Mouse (Mus musculus) intestine, embryonic 16.5 days (tissue): ENCODE measurements around the gene E2f6. TPM values are rescaled to one million over a fixed set of nuclear protein-coding genes. Genes with fewer than 3 reads are reported as not detected.

Source experiments
- ATAC-seq: fragments of 200-750 bp; cut with Nextera tagmentation; 2 replicates; pipeline ENCODE4 v1.8.0; 2017; ENCODE audit warnings: moderate TSS enrichment, moderate library complexity
- H3K27ac ChIP-seq: fragments of 300-500 bp; sonication (generic); 2 replicates; pipeline ENCODE4 v1.5.1; 2014; ENCODE audit warnings: mild to moderate bottlenecking, low read length
- H3K27me3 ChIP-seq: fragments of 300-500 bp; sonication (generic); replicated peaks from 2 replicates; pipeline ENCODE4 v1.6.1; 2014; ENCODE audit warnings: low read length, control low read depth, mixed read lengths; ENCODE audit not compliant: control insufficient read depth, insufficient read depth
- H3K36me3 ChIP-seq: fragments of 300-500 bp; sonication (generic); 2 replicates; pipeline ENCODE4 v1.6.1; 2014; ENCODE audit warnings: low read length, control low read depth; ENCODE audit not compliant: control insufficient read depth, insufficient read depth
- H3K4me1 ChIP-seq: fragments of 300-500 bp; sonication (generic); 2 replicates; pipeline ENCODE4 v1.6.1; 2014; ENCODE audit warnings: low read length, control low read depth, mixed read lengths; ENCODE audit not compliant: control insufficient read depth, insufficient read depth
- H3K4me2 ChIP-seq: fragments of 300-500 bp; sonication (generic); 2 replicates; pipeline ENCODE4 v1.6.1; 2014; ENCODE audit warnings: low read depth, low read length, control low read depth
- H3K4me3 ChIP-seq: fragments of 300-500 bp; sonication (generic); 2 replicates; pipeline ENCODE4 v1.5.1; 2014; ENCODE audit warnings: mild to moderate bottlenecking, low read length
- H3K9ac ChIP-seq: fragments of 300-500 bp; sonication (generic); 2 replicates; pipeline ENCODE4 v1.6.1; 2014; ENCODE audit warnings: low read depth, low read length
- H3K9me3 ChIP-seq: fragments of 300-500 bp; sonication (generic); 2 replicates; pipeline ENCODE4 v1.6.1; 2016; ENCODE audit warnings: low read length, control low read depth; ENCODE audit not compliant: control insufficient read depth
- WGBS: fragments of 180-500 bp; shearing (Covaris S2); extraction: QIAGEN DNeasy Blood & Tissue Kit; methylation state at CpG from one replicate; pipeline ENCODE4 v1.1.7; 2014; 5-methylcytosine and 5-hydroxymethylcytosine counted together
- polyA plus RNA-seq: library from polyadenylated mRNA; unstranded; fragments of >200 nt; fragmentation: Nextera tagmentation; extraction: Ambion mirVana; gene quantifications from 2 replicates; pipeline ENCODE4 v1.2.1, GENCODE M21; 2015

Gene E2f6
- polyA plus RNA-seq, 1 experiment from 2014 or later = 29.5 TPM

DNA sequence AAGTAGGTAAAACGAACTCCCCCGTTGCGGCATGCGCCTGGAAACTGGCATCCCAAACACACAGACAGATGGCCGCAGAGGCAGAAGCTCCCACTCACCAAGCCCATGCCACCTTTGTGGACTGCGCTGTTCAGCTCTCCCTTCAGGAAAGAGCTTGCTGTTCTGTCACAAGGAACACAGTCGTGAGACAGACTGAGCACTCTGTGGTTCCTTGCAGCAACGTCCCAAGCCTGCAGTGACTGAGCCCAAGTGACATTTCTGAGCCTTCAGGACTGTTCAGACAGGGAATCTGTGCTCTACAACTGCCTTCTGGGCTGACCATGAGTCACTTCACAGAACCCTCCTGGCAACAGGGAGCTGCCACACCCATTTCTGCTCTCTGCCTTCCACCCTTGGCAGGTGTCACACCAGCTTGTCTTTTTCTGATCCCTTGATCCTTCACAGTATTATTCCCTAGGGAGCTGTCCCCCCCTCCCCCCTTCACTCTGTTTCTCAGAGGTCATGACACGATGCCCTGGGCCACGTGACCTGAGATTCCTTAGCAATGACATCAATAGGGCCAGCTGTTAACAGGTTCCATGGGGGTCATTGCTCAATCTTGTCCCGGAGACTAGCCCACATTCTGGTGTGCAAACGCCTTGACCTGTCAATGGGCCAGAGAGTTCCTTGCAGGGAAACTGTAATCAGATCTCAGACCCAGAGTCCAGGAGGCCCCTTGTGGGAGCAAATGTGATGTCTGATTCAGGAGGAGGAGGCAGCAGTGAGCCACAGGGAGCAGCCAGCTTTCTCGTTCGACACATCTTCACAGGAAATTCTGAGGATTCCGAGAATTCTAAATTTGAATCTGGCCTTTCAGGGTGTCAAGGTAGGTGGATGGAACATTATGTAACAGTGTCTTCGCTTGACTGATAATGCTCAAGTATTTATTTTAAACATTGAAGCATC is 39.9 kb downstream of the E2f6 start:
- Histone ChIP-seq H3K9ac (no peak overlapping the region), H3K36me3 (no peaks in the 10 kb centered on the region), H3K4me2 (no peak overlapping the region), H3K27ac (no peak overlapping the region), H3K27me3 (no peaks in the 10 kb centered on the region), H3K4me3 (no peak overlapping the region), H3K9me3 (no peaks in the 10 kb centered on the region), H3K4me1 (peaks cover 7% of the 10 kb centered on the region)
- 45% methylated on average over 16 of the region's 16 CpGs for WGBS
- ATAC-seq = peak; percentile 90

DNA sequence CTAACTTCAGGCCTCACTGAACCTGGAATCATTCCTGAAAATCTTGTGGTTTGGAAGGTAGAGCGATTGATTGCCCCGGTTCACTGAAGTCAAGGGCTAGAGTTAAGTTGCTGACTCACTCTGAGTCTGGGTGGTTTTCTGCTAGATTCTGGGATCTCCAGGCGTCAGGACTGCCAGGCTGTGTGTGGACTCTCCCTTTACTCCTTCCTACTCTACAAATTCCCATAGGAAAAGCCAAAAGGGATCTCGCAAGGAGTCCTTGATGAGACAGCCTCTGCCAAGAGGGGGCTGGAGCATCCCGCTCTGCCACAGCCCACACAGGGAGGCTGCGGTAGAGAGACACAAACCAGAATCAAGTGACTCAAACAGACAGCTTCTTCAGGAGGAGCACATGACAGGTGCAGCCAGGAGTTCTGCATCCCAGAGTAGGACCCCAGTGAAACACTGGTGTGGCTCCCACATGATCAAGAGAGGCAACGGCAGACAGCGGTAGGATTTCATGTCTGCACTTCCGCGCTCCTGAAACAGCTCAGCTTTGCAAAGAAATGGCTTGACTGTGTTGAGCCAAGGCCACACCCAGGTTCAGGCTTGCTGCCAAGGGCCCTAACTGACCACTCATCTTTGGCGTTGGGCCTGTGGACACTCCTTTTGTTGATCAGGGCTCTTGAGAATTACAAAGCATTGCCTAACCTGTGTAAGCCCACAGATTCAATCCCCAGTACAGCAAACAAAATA is 42.8 kb downstream of the E2f6 start:
- no peak for ATAC-seq
- Histone ChIP-seq H3K27ac (no peak overlapping the region), H3K4me3 (no peak overlapping the region), H3K4me2 (no peak overlapping the region), H3K4me1 (peaks cover 7% of the 10 kb centered on the region), H3K9me3 (no peaks in the 10 kb centered on the region), H3K9ac (no peak overlapping the region), H3K27me3 (no peaks in the 10 kb centered on the region), H3K36me3 (no peaks in the 10 kb centered on the region)
- 73% methylated on average over 11 of the region's 11 CpGs for WGBS

DNA sequence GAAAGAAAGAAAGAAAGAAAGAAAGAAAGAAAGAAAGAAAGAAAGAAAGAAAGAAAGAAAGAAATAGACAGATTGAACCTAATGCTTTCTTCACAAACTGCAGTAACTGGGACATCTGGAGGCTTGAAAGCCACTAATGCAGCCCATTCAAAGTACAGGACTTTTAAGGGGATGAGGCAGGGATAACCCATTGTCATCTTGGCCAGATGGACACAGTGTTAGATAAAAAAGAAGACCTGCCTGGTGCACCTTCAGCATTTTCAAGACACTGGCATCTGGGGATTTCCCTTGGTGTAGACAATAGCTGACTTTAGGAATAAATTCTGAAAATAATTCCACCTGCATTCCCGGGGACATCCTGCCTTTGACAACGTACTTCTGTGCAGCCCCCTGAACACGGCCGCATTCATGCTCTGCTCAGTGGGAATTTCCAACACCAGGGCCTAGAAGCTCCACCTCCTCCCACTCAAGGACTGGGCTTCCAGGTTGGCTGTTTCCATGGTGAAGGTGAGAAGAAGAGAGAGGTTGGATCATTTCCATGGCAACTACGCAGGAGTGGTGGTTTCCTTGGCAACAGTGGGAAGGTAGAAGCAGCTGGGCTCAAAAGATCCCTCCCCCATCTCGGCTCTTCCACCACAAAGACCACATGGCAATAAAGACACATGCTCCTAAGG is 45.0 kb downstream of the E2f6 start:
- Histone ChIP-seq H3K4me2 (no peak overlapping the region), H3K27ac (no peak overlapping the region), H3K27me3 (no peaks in the 10 kb centered on the region), H3K36me3 (no peaks in the 10 kb centered on the region), H3K4me3 (no peak overlapping the region), H3K9ac (no peak overlapping the region), H3K4me1 (peaks cover 7% of the 10 kb centered on the region), H3K9me3 (no peaks in the 10 kb centered on the region)
- WGBS = 41% methylated on average over 6 of the region's 6 CpGs
- no peak for ATAC-seq

DNA sequence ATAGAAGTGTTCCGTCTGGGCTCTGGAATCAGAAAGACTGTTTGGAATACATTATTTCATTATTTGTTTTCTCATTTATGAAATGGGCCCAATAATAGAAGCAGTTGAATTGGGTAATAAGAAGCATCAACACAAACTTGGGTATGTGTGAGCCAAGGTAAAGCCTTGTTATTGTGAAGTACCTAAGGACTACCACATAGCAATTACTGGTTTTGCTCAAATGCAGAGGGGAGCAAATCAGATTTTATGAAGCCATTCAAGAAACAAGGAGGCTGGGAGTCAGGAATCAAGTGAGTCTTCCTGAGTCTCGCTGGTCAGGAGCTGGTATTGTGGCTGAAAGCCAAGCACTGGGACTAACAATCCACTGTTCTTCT is 45.5 kb downstream of the E2f6 start:
- Histone ChIP-seq H3K9me3 (no peaks in the 10 kb centered on the region), H3K4me3 (no peak overlapping the region), H3K27ac (no peak overlapping the region), H3K9ac (no peak overlapping the region), H3K4me2 (no peak overlapping the region), H3K36me3 (no peaks in the 10 kb centered on the region), H3K4me1 (peaks cover 7% of the 10 kb centered on the region; the same call in 1 of the 2 replicates), H3K27me3 (no peaks in the 10 kb centered on the region)
- ATAC-seq = no peak
- WGBS = 66% methylated on average over 2 of the region's 2 CpGs

DNA sequence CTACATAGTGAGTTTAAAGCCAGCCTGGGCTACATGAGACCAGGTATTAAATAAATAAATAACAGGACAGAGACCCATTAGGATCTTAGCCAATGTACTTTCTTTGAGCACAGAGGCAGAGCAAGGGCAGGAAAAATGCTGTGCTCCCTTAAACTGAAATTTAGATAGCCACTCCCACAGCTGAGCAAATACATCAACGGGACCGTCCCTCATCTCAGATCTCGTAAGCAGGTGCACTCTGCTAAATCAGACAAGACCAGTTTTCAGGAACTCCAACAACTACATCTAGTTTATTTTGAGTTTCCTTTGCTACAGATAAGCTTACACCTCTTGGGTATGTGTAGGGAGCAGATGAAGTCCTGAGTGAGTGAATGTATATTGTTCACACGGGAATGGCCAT is 47.3 kb downstream of the E2f6 start:
- Histone ChIP-seq H3K36me3 (no peaks in the 10 kb centered on the region), H3K9ac (no peak overlapping the region), H3K4me1 (peaks cover 7% of the 10 kb centered on the region; the same call in 1 of the 2 replicates), H3K27ac (no peak overlapping the region), H3K27me3 (no peaks in the 10 kb centered on the region), H3K4me2 (no peak overlapping the region), H3K9me3 (no peaks in the 10 kb centered on the region), H3K4me3 (no peak overlapping the region)
- ATAC-seq = no peak
- 59% methylated on average over 4 of the region's 4 CpGs for WGBS

DNA sequence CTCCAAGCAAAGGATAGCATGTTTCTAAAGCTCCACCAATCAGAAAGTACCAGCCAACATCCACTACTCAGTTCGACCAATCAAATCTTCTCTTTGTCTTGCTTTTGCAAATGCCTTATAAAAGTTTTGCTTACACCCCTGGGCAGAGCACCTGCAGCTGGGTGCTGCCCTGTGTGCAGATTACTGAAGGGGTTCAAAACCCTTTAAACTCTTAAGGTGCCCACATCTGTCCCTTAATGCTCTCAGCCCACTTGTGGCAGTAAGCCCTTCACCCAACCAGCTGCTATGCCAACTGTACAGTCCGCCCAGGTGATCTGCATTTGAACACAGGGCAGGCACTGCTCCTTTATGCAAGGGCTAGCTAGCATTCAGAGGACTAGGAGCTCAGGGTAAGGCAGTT is 49.0 kb downstream of the E2f6 start:
- WGBS = 85% methylated on average over 2 of the region's 2 CpGs
- Histone ChIP-seq H3K9ac (no peak overlapping the region), H3K27ac (no peak overlapping the region), H3K9me3 (no peaks in the 10 kb centered on the region), H3K4me3 (no peak overlapping the region), H3K4me1 (no peaks in the 10 kb centered on the region), H3K27me3 (no peaks in the 10 kb centered on the region), H3K36me3 (no peaks in the 10 kb centered on the region), H3K4me2 (no peak overlapping the region)
- ATAC-seq = no peak

DNA sequence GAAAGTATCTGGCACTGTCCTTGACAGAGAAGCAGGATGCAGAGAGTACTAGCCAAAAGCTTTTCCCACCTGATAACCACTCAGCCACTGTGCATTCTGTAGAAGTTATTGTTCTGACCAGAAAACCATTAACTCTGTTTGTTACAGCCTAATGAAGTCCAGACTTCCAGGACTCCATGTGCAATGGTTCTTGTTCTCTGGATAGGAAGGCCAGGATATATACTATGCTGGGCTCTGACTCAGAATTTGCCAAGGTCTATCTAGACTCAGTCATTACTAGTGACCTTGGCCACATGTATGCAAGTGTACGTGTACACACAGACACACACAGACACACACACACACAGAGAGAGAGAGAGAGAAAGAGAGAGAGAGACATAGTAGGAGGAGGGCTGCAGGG is 49.8 kb downstream of the E2f6 start:
- Histone ChIP-seq H3K9ac (no peak overlapping the region), H3K27me3 (no peaks in the 10 kb centered on the region), H3K36me3 (no peaks in the 10 kb centered on the region), H3K9me3 (no peaks in the 10 kb centered on the region), H3K4me2 (no peak overlapping the region), H3K27ac (no peak overlapping the region), H3K4me1 (no peaks in the 10 kb centered on the region), H3K4me3 (no peak overlapping the region)
- WGBS = 73% methylated on average over 1 of the region's 1 CpGs
- no peak for ATAC-seq

DNA sequence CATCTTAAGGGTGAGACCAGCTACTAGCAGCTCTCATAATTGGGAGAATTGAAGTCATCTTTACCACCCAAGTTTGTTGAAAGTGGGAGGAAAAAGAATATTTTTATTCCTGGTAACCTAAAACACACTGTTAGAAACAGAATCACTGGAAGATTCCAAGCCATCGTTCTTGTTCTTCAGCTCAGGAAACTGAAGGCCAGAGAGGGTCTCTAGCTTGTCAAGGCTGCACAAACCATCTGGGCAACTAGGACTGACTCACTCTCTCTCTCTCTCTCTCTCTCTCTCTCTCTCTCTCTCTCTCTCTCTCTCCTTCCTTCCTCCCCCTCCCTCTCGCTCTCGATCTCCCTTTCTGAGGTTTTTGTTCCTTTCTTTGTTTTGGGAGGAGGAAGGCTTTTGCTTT is 50.2 kb downstream of the E2f6 start:
- Histone ChIP-seq H3K36me3 (no peaks in the 10 kb centered on the region), H3K9ac (no peak overlapping the region), H3K4me1 (no peaks in the 10 kb centered on the region), H3K9me3 (no peaks in the 10 kb centered on the region), H3K27me3 (no peaks in the 10 kb centered on the region), H3K4me2 (no peak overlapping the region), H3K4me3 (no peak overlapping the region), H3K27ac (no peak overlapping the region)
- 54% methylated on average over 3 of the region's 3 CpGs for WGBS
- no peak for ATAC-seq

DNA sequence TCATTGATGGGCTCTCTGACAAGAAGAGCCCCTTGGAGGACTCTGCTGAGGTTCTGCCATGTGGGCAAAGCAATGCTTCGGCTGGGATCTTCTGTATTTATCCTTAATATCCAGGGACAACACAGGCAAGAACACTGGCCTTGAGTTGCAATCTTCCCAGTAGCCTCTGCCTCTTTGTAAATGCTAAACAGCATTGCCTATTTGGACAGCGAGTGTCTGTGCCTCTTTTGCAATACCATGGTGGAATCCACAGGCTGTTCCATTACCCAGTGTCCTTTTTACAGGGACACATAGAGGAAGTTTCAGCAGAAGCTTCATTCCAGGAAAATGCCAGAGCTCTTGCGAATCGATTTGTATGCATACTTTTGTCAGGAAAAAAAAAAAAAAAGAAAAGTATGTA is 53.7 kb downstream of the E2f6 start:
- Histone ChIP-seq H3K4me2 (no peak overlapping the region), H3K4me3 (no peak overlapping the region), H3K36me3 (no peaks in the 10 kb centered on the region), H3K9me3 (no peaks in the 10 kb centered on the region), H3K27ac (no peak overlapping the region), H3K4me1 (peaks cover 1% of the 10 kb centered on the region), H3K27me3 (no peaks in the 10 kb centered on the region), H3K9ac (no peak overlapping the region)
- ATAC-seq = no peak
- 80% methylated on average over 4 of the region's 4 CpGs for WGBS
